Mouse (Mus musculus) megakaryocyte, embryonic 14.5 days (primary cell): ENCODE measurements around the gene Gm10842.

Experiments used
- FLI1 ChIP-seq: IDR thresholded peaks from 2 replicates; pipeline ENCODE4 v1.6.1; 2012; ENCODE audit warnings: low read length, inconsistent platforms, mixed read lengths
- GATA1 ChIP-seq: IDR thresholded peaks from 3 replicates; pipeline ENCODE4 v1.6.1; 2012; ENCODE audit warnings: mixed read lengths, low read length, inconsistent platforms, borderline replicate concordance

GRCm38 (mm10) chr11:105149766-105150165, 3.1 kb downstream of the Gm10842 start:
- no peak for TF ChIP-seq GATA1
- TF ChIP-seq FLI1 = no peak
